Mouse (Mus musculus) forebrain, embryonic 14.5 days (tissue): ENCODE results near the gene Stt3b. TPM values are rescaled to one million over a fixed set of nuclear protein-coding genes. Genes with fewer than 3 reads are reported as not detected.
"Not testable (repeated sequence)": the region's sequence is repeated elsewhere in the genome, so short reads cannot be mapped to it uniquely, and the experiment has no call there.

Source experiments
- ATAC-seq: fragments of 200-750 bp; cut with Nextera tagmentation; 2 replicates; pipeline ENCODE4 v1.8.0; 2017; ENCODE audit warnings: mild to moderate bottlenecking, moderate library complexity
- DNase-seq: peaks from one replicate; pipeline ENCODE4 v3.0.0-alpha.2; 2015; ENCODE audit warnings: low spot score
- H3K27ac ChIP-seq: fragments of 300-500 bp; sonication (generic); 2 replicates; pipeline ENCODE4 v1.5.1; 2014; ENCODE audit warnings: low read depth, mild to moderate bottlenecking, control low read depth, low read length, moderate library complexity
- H3K27me3 ChIP-seq: fragments of 300-500 bp; sonication (generic); replicated peaks from 2 replicates; pipeline ENCODE4 v1.6.1; 2014; ENCODE audit warnings: low read length, control low read depth, mixed read lengths; ENCODE audit not compliant: control insufficient read depth, insufficient read depth
- H3K36me3 ChIP-seq: fragments of 300-500 bp; sonication (generic); 2 replicates; pipeline ENCODE4 v1.6.1; 2014; ENCODE audit warnings: low read length, control low read depth; ENCODE audit not compliant: control insufficient read depth, insufficient read depth
- H3K4me1 ChIP-seq: fragments of 300-500 bp; sonication (generic); 2 replicates; pipeline ENCODE4 v1.6.1; 2014; ENCODE audit warnings: antibody characterized with exemption, low read length, control low read depth; ENCODE audit not compliant: control insufficient read depth, insufficient read depth
- H3K4me2 ChIP-seq: fragments of 300-500 bp; sonication (generic); 2 replicates; pipeline ENCODE4 v1.6.1; 2014; ENCODE audit warnings: mild to moderate bottlenecking, control low read depth, low read length
- H3K4me3 ChIP-seq: fragments of 300-500 bp; sonication (generic); 2 replicates; pipeline ENCODE4 v1.5.1; 2014; ENCODE audit warnings: low read depth, low read length, control low read depth
- H3K9ac ChIP-seq: fragments of 300-500 bp; sonication (generic); 2 replicates; pipeline ENCODE4 v1.6.1; 2014; ENCODE audit warnings: mild to moderate bottlenecking, low read length, control low read depth, moderate library complexity
- H3K9me3 ChIP-seq: fragments of 300-500 bp; sonication (generic); replicated peaks from 2 replicates; pipeline ENCODE4 v1.6.1; 2016; ENCODE audit warnings: low read length, control low read depth, mixed read lengths; ENCODE audit not compliant: control insufficient read depth
- WGBS: fragments of 180-500 bp; shearing (Covaris S2); extraction: QIAGEN DNeasy Blood & Tissue Kit; methylation state at CpG from one replicate; pipeline ENCODE4 v1.1.7; 2014; 5-methylcytosine and 5-hydroxymethylcytosine counted together
- polyA plus RNA-seq: library from polyadenylated mRNA; unstranded; fragments of >200 nt; fragmentation: Nextera tagmentation; extraction: Ambion mirVana; gene quantifications from 2 replicates; pipeline ENCODE4 v1.2.1, GENCODE M21; 2014

Gene Stt3b
- polyA plus RNA-seq, 1 experiment from 2014 or later: 74.8 TPM

GRCm38 (mm10) chr9:115293920-115294594 is 16.2 kb downstream of the Stt3b start:
- DNase-seq: peak; percentile 43
- Histone ChIP-seq H3K4me3 (no peak overlapping the region), H3K27ac (no peak overlapping the region), H3K9me3 (no peaks in the 10 kb centered on the region), H3K9ac (no peak overlapping the region), H3K27me3 (no peaks in the 10 kb centered on the region), H3K4me2 (no peak overlapping the region), H3K4me1 (peaks cover 3% of the 10 kb centered on the region; the same call in 1 of the 2 replicates), H3K36me3 (no peaks in the 10 kb centered on the region)
- WGBS: 88% methylated on average over 10 of the region's 10 CpGs
- no peak for ATAC-seq

GRCm38 (mm10) chr9:115287774-115288434 is 22.3 kb downstream of the Stt3b start:
- Histone ChIP-seq H3K27me3 (no peaks in the 10 kb centered on the region), H3K4me1 (peaks cover 3% of the 10 kb centered on the region; the same call in 1 of the 2 replicates), H3K9me3 (no peaks in the 10 kb centered on the region), H3K36me3 (no peaks in the 10 kb centered on the region), H3K9ac (no peak overlapping the region), H3K4me2 (no peak overlapping the region), H3K27ac (no peak overlapping the region), H3K4me3 (no peak overlapping the region)
- ATAC-seq: no peak
- DNase-seq: no peak
- WGBS: 91% methylated on average over 6 of the region's 6 CpGs

- Histone ChIP-seq H3K4me3 (no peak overlapping the region), H3K9ac (no peak overlapping the region), H3K27ac (no peak overlapping the region), H3K27me3 (no peaks in the 10 kb centered on the region), H3K4me1 (no peaks in the 10 kb centered on the region), H3K9me3 (no peaks in the 10 kb centered on the region), H3K36me3 (no peaks in the 10 kb centered on the region; the same call in 1 of the 2 replicates), H3K4me2 (no peak overlapping the region)
- DNase-seq (no peak), ATAC-seq (no peak)
- 87% methylated on average over 4 of the region's 4 CpGs for WGBS
These were observed 25.8 kb downstream of the Stt3b start for GRCm38 (mm10) chr9:115284385-115284784.

GRCm38 (mm10) chr9:115283403-115283802 is 26.8 kb downstream of the Stt3b start:
- H3K9ac ChIP-seq: no peak overlapping the region
- no peak overlapping the region for H3K4me3 ChIP-seq
- no peaks in the 10 kb centered on the region for H3K27me3 ChIP-seq
- H3K27ac ChIP-seq: no peak overlapping the region
- no peak for ATAC-seq
- H3K4me1 ChIP-seq: no peaks in the 10 kb centered on the region
- peaks cover 8% of the 10 kb centered on the region; the same call in 1 of the 2 replicates for H3K36me3 ChIP-seq
- DNase-seq: no peak
- WGBS: 93% methylated on average over 4 of the region's 4 CpGs
- no peaks in the 10 kb centered on the region for H3K9me3 ChIP-seq
- no peak overlapping the region for H3K4me2 ChIP-seq

- H3K4me3 ChIP-seq: no peak overlapping the region
- 97% methylated on average over 1 of the region's 1 CpGs for WGBS
- H3K27me3 ChIP-seq: no peaks in the 10 kb centered on the region
- peaks cover 39% of the 10 kb centered on the region for H3K36me3 ChIP-seq
- no peaks in the 10 kb centered on the region for H3K9me3 ChIP-seq
- H3K4me1 ChIP-seq: no peaks in the 10 kb centered on the region
- H3K4me2 ChIP-seq: no peak overlapping the region
- DNase-seq (no peak), ATAC-seq (no peak)
- no peak overlapping the region for H3K27ac ChIP-seq
- H3K9ac ChIP-seq: no peak overlapping the region
These were observed 31.6 kb downstream of the Stt3b start for GRCm38 (mm10) chr9:115278641-115279040.

- 94% methylated on average over 6 of the region's 6 CpGs for WGBS
- ATAC-seq: no peak
These were observed 35.4 kb downstream of the Stt3b start for GRCm38 (mm10) chr9:115274806-115275205.

GRCm38 (mm10) chr9:115273095-115273649 is 37.0 kb downstream of the Stt3b start:
- 93% methylated on average over 7 of the region's 7 CpGs for WGBS
- H3K4me2 ChIP-seq: no peak overlapping the region
- H3K36me3 ChIP-seq: peaks cover 38% of the 10 kb centered on the region
- H3K4me1 ChIP-seq: no peaks in the 10 kb centered on the region
- no peak for DNase-seq
- no peak overlapping the region for H3K9ac ChIP-seq
- ATAC-seq: no peak
- no peaks in the 10 kb centered on the region for H3K9me3 ChIP-seq
- no peak overlapping the region for H3K4me3 ChIP-seq
- H3K27me3 ChIP-seq: no peaks in the 10 kb centered on the region
- no peak overlapping the region for H3K27ac ChIP-seq

More at GRCm38 (mm10) chr9:115274806-115275205, 35.4 kb downstream of the Stt3b start:
- H3K9me3 ChIP-seq: no peaks in the 10 kb centered on the region
- H3K36me3 ChIP-seq: peaks cover 46% of the 10 kb centered on the region
- H3K4me1 ChIP-seq: no peaks in the 10 kb centered on the region
- H3K4me2 ChIP-seq: no peak overlapping the region
- no peak overlapping the region for H3K9ac ChIP-seq
- H3K4me3 ChIP-seq: no peak overlapping the region
- H3K27me3 ChIP-seq: no peaks in the 10 kb centered on the region
- DNase-seq: no peak
- no peak overlapping the region for H3K27ac ChIP-seq

GRCm38 (mm10) chr9:115272451-115272850 is 37.8 kb downstream of the Stt3b start:
- H3K4me3 ChIP-seq, ATAC-seq, H3K9me3 ChIP-seq, H3K27me3 ChIP-seq, H3K27ac ChIP-seq, H3K4me1 ChIP-seq, DNase-seq, H3K9ac ChIP-seq, H3K4me2 ChIP-seq: not testable (repeated sequence)
- 85% methylated on average over 1 of the region's 5 CpGs for WGBS
- H3K36me3 ChIP-seq: peaks cover 34% of the 10 kb centered on the region

GRCm38 (mm10) chr9:115271556-115271955 is 38.7 kb downstream of the Stt3b start:
- no peak for ATAC-seq
- Histone ChIP-seq H3K4me1 (no peaks in the 10 kb centered on the region), H3K27ac (no peak overlapping the region), H3K4me3 (no peak overlapping the region), H3K4me2 (no peak overlapping the region), H3K9ac (no peak overlapping the region), H3K9me3 (no peaks in the 10 kb centered on the region), H3K27me3 (no peaks in the 10 kb centered on the region), H3K36me3 (peaks cover 31% of the 10 kb centered on the region)
- no peak for DNase-seq
- WGBS: 82% methylated on average over 3 of the region's 3 CpGs
